Mouse (Mus musculus) kidney, embryonic 14.5 days (tissue): Measurements from ENCODE around the gene Zkscan17. TPM values are rescaled to one million over a fixed set of nuclear protein-coding genes. Genes with fewer than 3 reads are reported as not detected.
"Not testable (repeated sequence)": the region's sequence is repeated elsewhere in the genome, so short reads cannot be mapped to it uniquely, and the experiment has no call there.

Experiments
- ATAC-seq: fragments of 200-750 bp; cut with Nextera tagmentation; 2 replicates; pipeline ENCODE4 v1.8.0; 2017; ENCODE audit warnings: moderate number of reproducible peaks, mild to moderate bottlenecking, moderate TSS enrichment, moderate library complexity; ENCODE audit not compliant: low FRiP score, low TSS enrichment
- H3K27ac ChIP-seq: fragments of 300-500 bp; sonication (generic); 2 replicates; pipeline ENCODE4 v1.5.1; 2014; ENCODE audit warnings: low read depth, mild to moderate bottlenecking, low read length, moderate library complexity, mixed read lengths
- H3K27me3 ChIP-seq: fragments of 300-500 bp; sonication (generic); 2 replicates; pipeline ENCODE4 v1.6.1; 2014; ENCODE audit warnings: mild to moderate bottlenecking, low read length; ENCODE audit not compliant: control insufficient read depth, insufficient read depth
- H3K36me3 ChIP-seq: fragments of 300-500 bp; sonication (generic); 2 replicates; pipeline ENCODE4 v1.6.1; 2014; ENCODE audit warnings: low read length, mixed read lengths; ENCODE audit not compliant: control insufficient read depth, insufficient read depth
- H3K4me1 ChIP-seq: fragments of 300-500 bp; sonication (generic); 2 replicates; pipeline ENCODE4 v1.6.1; 2014; ENCODE audit warnings: low read length, mixed read lengths; ENCODE audit not compliant: control insufficient read depth, insufficient read depth
- H3K4me2 ChIP-seq: fragments of 300-500 bp; sonication (generic); replicated peaks from 2 replicates; pipeline ENCODE4 v1.6.1; 2014; ENCODE audit warnings: low read depth, mild to moderate bottlenecking, low read length
- H3K4me3 ChIP-seq: fragments of 300-500 bp; sonication (generic); 2 replicates; pipeline ENCODE4 v1.5.1; 2014; ENCODE audit warnings: mild to moderate bottlenecking, low read length
- H3K9ac ChIP-seq: fragments of 300-500 bp; sonication (generic); 2 replicates; pipeline ENCODE4 v1.6.1; 2014; ENCODE audit warnings: low read depth, mild to moderate bottlenecking, low read length, moderate library complexity
- H3K9me3 ChIP-seq: fragments of 300-500 bp; sonication (generic); 2 replicates; pipeline ENCODE4 v1.6.1; 2016; ENCODE audit warnings: low read length; ENCODE audit not compliant: control insufficient read depth
- WGBS: fragments of 180-500 bp; shearing (Covaris S2); extraction: QIAGEN DNeasy Blood & Tissue Kit; methylation state at CpG from one replicate; pipeline ENCODE4 v1.1.7; 2014; 5-methylcytosine and 5-hydroxymethylcytosine counted together
- polyA plus RNA-seq: library from polyadenylated mRNA; unstranded; fragments of >200 nt; fragmentation: Nextera tagmentation; extraction: Ambion mirVana; gene quantifications from 2 replicates; pipeline ENCODE4 v1.2.1, GENCODE M21; 2014

Gene Zkscan17
- polyA plus RNA-seq, result 17.9 and 27.4 TPM in 2 replicates

DNA sequence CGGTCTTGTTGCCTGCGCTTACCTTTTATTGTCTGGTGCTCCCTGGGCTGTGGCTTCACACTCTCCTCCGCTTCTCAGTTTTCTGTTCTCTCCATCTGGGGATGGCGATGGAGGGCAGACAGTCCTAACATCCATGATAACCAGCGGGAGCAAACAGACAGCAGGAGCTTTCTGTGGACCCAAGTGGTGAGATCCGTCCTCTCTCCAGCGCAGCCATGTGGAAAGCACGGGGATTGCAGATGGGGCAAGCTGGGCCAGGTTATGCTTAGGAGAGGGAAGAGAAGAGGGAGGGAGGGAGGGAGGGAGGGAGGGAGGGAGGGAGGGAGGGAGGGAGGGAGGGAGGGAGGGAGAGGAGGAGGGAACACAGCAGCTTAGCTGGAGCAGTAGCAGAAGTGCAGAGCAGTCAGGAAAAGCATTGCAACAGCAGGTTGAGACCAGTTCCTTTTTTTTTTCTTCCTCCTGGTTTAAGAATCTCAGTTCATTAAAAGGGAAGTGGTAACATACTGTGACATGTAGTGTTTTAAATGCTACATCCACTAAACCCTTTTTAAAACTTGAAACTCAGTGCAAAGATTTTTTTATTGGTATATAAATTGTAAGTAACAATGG lies at the start of gene Zkscan17:
Gene Zkscan17 (minus strand): TSS at position 280 of the 609 bp plus-strand sequence.
- ATAC-seq, result no peak
- 45% methylated on average over 8 of the region's 8 CpGs for WGBS

DNA sequence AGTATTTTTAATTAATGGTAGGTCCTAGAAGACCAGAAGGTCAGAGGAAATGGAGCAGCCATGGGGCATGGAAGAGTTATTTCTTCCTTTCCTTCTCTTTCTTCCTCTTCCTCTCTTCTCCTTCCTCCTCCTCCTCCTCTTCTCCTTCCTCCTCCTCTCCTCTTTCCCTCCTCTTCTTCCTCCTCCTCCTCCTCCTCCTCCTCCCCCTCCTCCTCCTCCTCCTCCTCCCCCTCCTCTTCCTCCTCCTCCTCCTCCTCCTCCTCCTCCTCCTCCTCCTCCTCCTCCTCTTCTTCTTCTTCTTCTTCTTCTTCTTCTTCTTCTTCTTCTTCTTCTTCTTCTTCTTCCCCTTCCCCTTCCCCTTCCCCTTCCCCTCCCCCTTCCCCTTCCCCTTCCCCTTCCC lies 49.6 kb upstream of the Zkscan17 start, which contains the start of gene Olfr222:
Gene Olfr222 (minus strand): TSS at position 101 of the 400 bp plus-strand sequence.
- not testable (repeated sequence) for H3K9ac ChIP-seq, H3K4me1 ChIP-seq, ATAC-seq, H3K4me3 ChIP-seq, H3K9me3 ChIP-seq, H3K27ac ChIP-seq, H3K27me3 ChIP-seq, H3K36me3 ChIP-seq, H3K4me2 ChIP-seq

More for the DNA sequence above, at the start of gene Zkscan17:
- no peak within 1 kb of the TSS for H3K4me2 ChIP-seq
- H3K36me3 ChIP-seq, result no peaks in the 10 kb centered on the region
- H3K4me3 ChIP-seq, result no peak within 1 kb of the TSS
- 0 out of 2 replicates have a peak, but pooled peaks cover 3% of the 10 kb centered on the region for H3K4me1 ChIP-seq
- no peak within 1 kb of the TSS for H3K27ac ChIP-seq
- H3K9me3 ChIP-seq, result 0 out of 2 replicates have a peak, but pooled peaks cover 3% of the 10 kb centered on the region
- H3K9ac ChIP-seq, result no peak within 1 kb of the TSS
- no peaks in the 10 kb centered on the region for H3K27me3 ChIP-seq

DNA sequence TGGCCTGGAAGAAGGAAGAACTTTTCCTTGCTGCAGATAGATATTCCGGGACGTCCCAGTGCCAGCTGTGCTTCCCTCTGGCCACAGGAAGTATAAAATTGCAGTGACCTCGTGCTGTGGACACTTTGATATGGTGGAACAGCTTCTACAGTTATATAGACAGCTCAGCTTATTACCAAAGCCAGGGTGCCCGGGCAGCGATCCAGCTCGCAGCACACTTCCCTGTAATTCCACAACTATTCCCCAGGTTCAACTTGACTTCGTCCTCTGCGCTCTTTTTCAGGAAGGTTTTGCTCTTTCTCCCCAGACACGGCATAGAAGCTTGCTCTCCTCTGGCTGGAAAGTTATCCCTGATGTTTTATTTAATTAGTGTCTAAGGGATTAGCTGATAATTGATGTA lies 49.2 kb upstream of the Zkscan17 start:
- no peaks in the 10 kb centered on the region for H3K9me3 ChIP-seq
- no peaks in the 10 kb centered on the region for H3K36me3 ChIP-seq
- no peak overlapping the region for H3K27ac ChIP-seq
- H3K4me3 ChIP-seq, result no peak overlapping the region
- no peak for ATAC-seq
- H3K4me2 ChIP-seq, result no peak overlapping the region
- 38% methylated on average over 9 of the region's 9 CpGs for WGBS
- no peaks in the 10 kb centered on the region for H3K27me3 ChIP-seq
- no peaks in the 10 kb centered on the region for H3K4me1 ChIP-seq
- no peak overlapping the region for H3K9ac ChIP-seq

DNA sequence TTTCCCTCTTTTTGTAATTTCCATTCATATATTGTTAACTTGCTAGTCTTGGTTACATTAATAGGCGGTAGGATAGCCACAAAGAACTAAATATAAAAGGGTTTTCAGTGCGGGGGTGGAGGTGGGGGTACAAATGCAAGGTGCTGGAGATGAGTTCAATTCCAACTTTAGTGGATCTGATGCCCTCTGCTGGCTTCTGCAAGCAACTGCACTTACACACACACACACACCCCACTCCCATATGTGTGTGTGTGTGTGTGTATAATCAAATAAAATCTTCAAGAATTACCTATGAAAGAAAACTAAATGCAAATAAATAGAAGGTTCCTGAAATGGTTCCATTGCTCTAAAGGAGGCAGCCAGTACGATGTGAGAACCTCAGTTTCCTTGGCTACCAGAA lies 42.8 kb upstream of the Zkscan17 start:
- ATAC-seq, result no peak
- H3K9ac ChIP-seq, result no peak overlapping the region
- H3K36me3 ChIP-seq, result no peaks in the 10 kb centered on the region
- WGBS, result 65% methylated on average over 3 of the region's 3 CpGs
- no peak overlapping the region for H3K4me2 ChIP-seq
- no peak overlapping the region for H3K4me3 ChIP-seq
- no peaks in the 10 kb centered on the region for H3K4me1 ChIP-seq
- no peak overlapping the region for H3K27ac ChIP-seq
- H3K9me3 ChIP-seq, result no peaks in the 10 kb centered on the region
- H3K27me3 ChIP-seq, result no peaks in the 10 kb centered on the region

DNA sequence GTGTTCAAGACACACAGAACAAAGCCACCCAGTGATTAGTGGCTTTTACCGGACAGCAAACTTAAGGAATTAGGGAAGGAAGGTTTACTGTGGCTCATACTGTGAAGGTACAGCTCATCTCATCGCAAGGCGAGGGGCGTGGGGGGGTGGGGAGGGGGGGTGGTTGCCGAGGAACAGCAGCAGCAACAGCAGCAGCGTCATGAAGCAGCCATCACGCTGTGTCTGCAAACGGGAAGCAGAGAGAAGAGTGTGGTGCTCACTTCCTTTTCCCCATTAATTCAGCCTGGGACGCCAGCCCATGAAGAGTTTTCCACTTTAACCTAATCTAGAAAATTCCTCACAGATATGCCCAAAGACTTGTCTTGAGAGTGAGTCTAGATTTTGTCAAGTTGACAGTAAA lies 36.3 kb upstream of the Zkscan17 start:
- H3K27me3 ChIP-seq, result no peaks in the 10 kb centered on the region
- no peak for ATAC-seq

DNA sequence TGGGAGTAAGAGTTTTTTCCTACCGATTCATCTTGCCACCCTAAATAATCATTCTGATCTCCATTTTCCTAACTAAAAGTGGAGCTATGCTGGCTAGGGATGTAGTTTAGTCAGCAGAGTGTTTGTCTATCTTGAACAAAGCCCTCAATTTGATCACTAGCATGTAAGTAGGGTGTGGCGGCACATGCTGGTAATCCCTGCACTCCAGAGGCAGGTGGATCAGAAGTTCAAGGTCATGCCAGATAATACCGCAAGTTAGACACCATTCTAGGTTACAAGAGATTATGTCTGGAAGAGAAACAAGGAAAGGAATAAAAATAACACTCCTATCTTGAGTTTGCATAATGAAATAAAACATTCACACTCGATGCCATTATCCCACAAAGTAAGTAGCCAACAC lies 35.8 kb upstream of the Zkscan17 start:
- no peaks in the 10 kb centered on the region for H3K27me3 ChIP-seq

More for the DNA sequence above, 36.3 kb upstream of the Zkscan17 start:
- no peaks in the 10 kb centered on the region for H3K36me3 ChIP-seq
- H3K9me3 ChIP-seq, result no peaks in the 10 kb centered on the region
- H3K4me3 ChIP-seq, result no peak overlapping the region
- no peak overlapping the region for H3K4me2 ChIP-seq
- 79% methylated on average over 9 of the region's 9 CpGs for WGBS
- no peaks in the 10 kb centered on the region for H3K4me1 ChIP-seq
- no peak overlapping the region for H3K9ac ChIP-seq
- no peak overlapping the region for H3K27ac ChIP-seq

DNA sequence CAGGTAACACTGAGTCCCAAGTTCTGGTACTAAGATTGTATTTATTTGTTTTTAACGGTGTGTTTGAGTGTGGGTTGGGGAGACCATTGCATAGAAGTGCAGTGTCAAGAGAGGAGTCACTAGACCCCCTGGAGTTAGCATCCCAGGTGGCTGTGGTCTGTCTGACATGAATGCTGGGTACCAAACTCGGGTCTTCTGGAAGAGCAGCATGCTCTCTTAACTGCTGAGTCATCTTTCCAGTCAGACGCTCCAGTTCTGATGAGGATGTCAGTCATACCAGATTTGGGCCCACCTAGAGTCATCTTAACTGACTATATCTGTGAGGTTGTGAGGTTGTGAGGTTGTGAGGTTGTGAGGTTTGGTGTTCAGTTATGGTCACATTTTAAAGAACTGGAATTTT lies 34.4 kb upstream of the Zkscan17 start:
- Histone ChIP-seq H3K4me2 (no peak overlapping the region), H3K9ac (no peak overlapping the region), H3K9me3 (no peaks in the 10 kb centered on the region), H3K27ac (no peak overlapping the region), H3K4me1 (no peaks in the 10 kb centered on the region), H3K4me3 (no peak overlapping the region), H3K27me3 (no peaks in the 10 kb centered on the region), H3K36me3 (no peaks in the 10 kb centered on the region)
- ATAC-seq, result no peak
- 77% methylated on average over 3 of the region's 3 CpGs for WGBS

More for the DNA sequence above, 35.8 kb upstream of the Zkscan17 start:
- Histone ChIP-seq H3K4me3 (no peak overlapping the region), H3K9me3 (no peaks in the 10 kb centered on the region), H3K36me3 (no peaks in the 10 kb centered on the region), H3K4me2 (no peak overlapping the region), H3K4me1 (no peaks in the 10 kb centered on the region), H3K9ac (no peak overlapping the region), H3K27ac (no peak overlapping the region)
- ATAC-seq, result no peak
- WGBS, result 93% methylated on average over 4 of the region's 4 CpGs

DNA sequence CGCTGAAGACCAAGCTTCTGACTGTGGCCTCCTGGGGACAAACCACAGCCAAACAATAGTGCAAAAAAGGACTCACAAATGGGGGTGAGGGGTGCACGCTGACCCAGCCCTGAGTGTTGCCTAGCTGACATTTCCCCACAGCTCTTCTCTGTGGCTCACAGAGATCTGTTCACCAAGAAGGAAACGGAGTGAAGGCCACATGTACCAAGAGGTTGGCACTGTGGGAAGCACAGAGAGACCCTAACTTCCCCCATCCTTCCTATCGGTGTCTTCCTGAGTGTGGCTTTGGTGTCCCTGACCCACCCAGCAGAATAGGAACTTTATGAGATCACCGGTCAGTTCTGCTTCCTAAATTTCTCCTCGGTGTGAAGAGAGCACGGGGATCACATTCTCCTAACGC lies 28.0 kb upstream of the Zkscan17 start:
- no peak for ATAC-seq
- H3K9ac ChIP-seq, result no peak overlapping the region
- H3K9me3 ChIP-seq, result no peaks in the 10 kb centered on the region
- no peak overlapping the region for H3K4me2 ChIP-seq
- 77% methylated on average over 8 of the region's 8 CpGs for WGBS
- H3K4me3 ChIP-seq, result no peak overlapping the region
- H3K4me1 ChIP-seq, result no peaks in the 10 kb centered on the region
- H3K36me3 ChIP-seq, result no peaks in the 10 kb centered on the region
- H3K27me3 ChIP-seq, result no peaks in the 10 kb centered on the region
- H3K27ac ChIP-seq, result no peak overlapping the region

DNA sequence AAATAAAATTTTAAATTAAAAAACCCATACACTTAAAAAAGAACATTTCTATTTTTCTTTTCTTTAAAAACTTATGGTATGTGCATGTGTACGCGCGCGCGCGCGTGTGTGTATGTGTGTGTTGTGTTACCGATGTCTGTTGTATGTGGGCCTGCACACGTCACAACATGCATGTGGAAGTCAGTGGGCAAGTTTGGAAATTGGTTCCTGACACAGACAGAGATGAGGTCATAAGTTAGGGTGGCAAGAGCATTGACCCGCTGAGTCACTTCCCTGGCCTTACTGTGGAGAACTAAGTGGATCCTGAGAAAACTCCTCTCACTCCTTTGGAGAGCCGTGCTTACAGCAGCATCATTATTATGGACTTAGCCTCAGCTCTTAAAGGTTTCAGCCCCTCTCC lies 27.6 kb upstream of the Zkscan17 start:
- no peak overlapping the region for H3K9ac ChIP-seq
- no peak overlapping the region for H3K27ac ChIP-seq
- 94% methylated on average over 11 of the region's 11 CpGs for WGBS
- no peak overlapping the region for H3K4me3 ChIP-seq
- no peak overlapping the region for H3K4me2 ChIP-seq
- H3K36me3 ChIP-seq, result no peaks in the 10 kb centered on the region
- no peaks in the 10 kb centered on the region for H3K4me1 ChIP-seq
- no peaks in the 10 kb centered on the region for H3K27me3 ChIP-seq
- no peak for ATAC-seq
- no peaks in the 10 kb centered on the region for H3K9me3 ChIP-seq
